Mouse (Mus musculus) forebrain, embryonic 14.5 days (tissue): ENCODE results near the gene Dync1i1. TPM values are rescaled to one million over a fixed set of nuclear protein-coding genes. Genes with fewer than 3 reads are reported as not detected.
A peak's percentile ranks its signal among the peaks of the same experiment; 100 is the strongest.

ENCODE experiments used
- ATAC-seq: fragments of 200-750 bp; cut with Nextera tagmentation; 2 replicates; pipeline ENCODE4 v1.8.0; 2017; ENCODE audit warnings: mild to moderate bottlenecking, moderate library complexity
- DNase-seq: peaks from one replicate; pipeline ENCODE4 v3.0.0-alpha.2; 2015; ENCODE audit warnings: low spot score
- H3K27ac ChIP-seq: fragments of 300-500 bp; sonication (generic); 2 replicates; pipeline ENCODE4 v1.5.1; 2014; ENCODE audit warnings: low read depth, mild to moderate bottlenecking, control low read depth, low read length, moderate library complexity
- H3K27me3 ChIP-seq: fragments of 300-500 bp; sonication (generic); replicated peaks from 2 replicates; pipeline ENCODE4 v1.6.1; 2014; ENCODE audit warnings: low read length, control low read depth, mixed read lengths; ENCODE audit not compliant: control insufficient read depth, insufficient read depth
- H3K36me3 ChIP-seq: fragments of 300-500 bp; sonication (generic); 2 replicates; pipeline ENCODE4 v1.6.1; 2014; ENCODE audit warnings: low read length, control low read depth; ENCODE audit not compliant: control insufficient read depth, insufficient read depth
- H3K4me1 ChIP-seq: fragments of 300-500 bp; sonication (generic); 2 replicates; pipeline ENCODE4 v1.6.1; 2014; ENCODE audit warnings: antibody characterized with exemption, low read length, control low read depth; ENCODE audit not compliant: control insufficient read depth, insufficient read depth
- H3K4me2 ChIP-seq: fragments of 300-500 bp; sonication (generic); 2 replicates; pipeline ENCODE4 v1.6.1; 2014; ENCODE audit warnings: mild to moderate bottlenecking, control low read depth, low read length
- H3K4me3 ChIP-seq: fragments of 300-500 bp; sonication (generic); 2 replicates; pipeline ENCODE4 v1.5.1; 2014; ENCODE audit warnings: low read depth, low read length, control low read depth
- H3K9ac ChIP-seq: fragments of 300-500 bp; sonication (generic); 2 replicates; pipeline ENCODE4 v1.6.1; 2014; ENCODE audit warnings: mild to moderate bottlenecking, low read length, control low read depth, moderate library complexity
- H3K9me3 ChIP-seq: fragments of 300-500 bp; sonication (generic); replicated peaks from 2 replicates; pipeline ENCODE4 v1.6.1; 2016; ENCODE audit warnings: low read length, control low read depth, mixed read lengths; ENCODE audit not compliant: control insufficient read depth
- WGBS: fragments of 180-500 bp; shearing (Covaris S2); extraction: QIAGEN DNeasy Blood & Tissue Kit; methylation state at CpG from one replicate; pipeline ENCODE4 v1.1.7; 2014; 5-methylcytosine and 5-hydroxymethylcytosine counted together
- polyA plus RNA-seq: library from polyadenylated mRNA; unstranded; fragments of >200 nt; fragmentation: Nextera tagmentation; extraction: Ambion mirVana; gene quantifications from 2 replicates; pipeline ENCODE4 v1.2.1, GENCODE M21; 2014

Gene Dync1i1
- polyA plus RNA-seq, 1 experiment from 2014 or later = 56.0 TPM

DNA sequence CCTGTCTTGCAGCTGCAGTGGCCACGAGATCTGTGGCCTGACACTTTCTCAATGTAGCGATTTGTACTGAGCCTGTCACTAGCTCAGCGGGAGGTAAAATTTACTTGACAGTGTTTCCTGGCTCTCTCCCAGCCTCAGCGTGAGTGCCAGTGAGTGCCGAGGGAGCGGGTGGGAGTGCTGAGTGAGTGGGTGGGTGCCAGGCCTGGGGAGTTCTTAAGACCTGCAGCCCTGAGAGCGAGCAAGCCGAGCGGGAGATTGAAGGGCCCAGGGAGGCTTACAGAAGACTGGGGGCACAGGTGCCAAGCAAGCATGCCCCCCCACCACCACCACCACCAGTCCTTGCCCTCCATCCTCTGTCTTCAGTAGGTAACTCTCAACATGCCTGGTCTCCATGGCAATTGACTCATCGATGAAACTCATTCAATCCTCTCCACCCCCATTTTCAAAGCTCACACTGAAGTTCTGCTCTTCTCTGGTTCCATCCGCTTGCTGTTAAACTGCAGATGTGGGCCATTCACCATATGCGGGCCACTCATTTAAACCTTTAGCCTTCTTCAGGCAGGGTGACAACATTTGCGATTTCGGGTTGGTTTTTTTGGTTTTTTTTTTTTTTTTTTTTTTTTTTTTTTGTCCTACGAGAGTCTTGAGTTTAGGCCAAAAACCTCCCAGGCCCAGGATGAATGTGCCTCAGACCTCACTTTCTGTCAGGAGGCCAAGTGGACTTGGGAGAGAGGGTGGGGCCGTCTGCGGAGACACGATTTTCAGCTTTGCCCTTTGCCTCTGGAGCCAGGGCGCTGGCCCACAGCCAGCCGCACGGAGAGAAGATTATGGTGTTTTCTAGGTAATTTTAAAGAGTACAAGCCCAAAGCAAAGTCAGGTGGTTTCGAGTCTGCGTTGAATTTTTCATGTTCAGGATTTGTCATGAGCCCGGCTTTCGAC, 266.6 kb downstream of the Dync1i1 start:
- DNase-seq (peak; percentile 88), ATAC-seq (peak; percentile 78)
- no peaks in the 10 kb centered on the region for H3K9me3 ChIP-seq
- no peaks in the 10 kb centered on the region for H3K36me3 ChIP-seq
- H3K27me3 ChIP-seq = no peaks in the 10 kb centered on the region
- 20% methylated on average over 25 of the region's 25 CpGs for WGBS
- no peak overlapping the region for H3K9ac ChIP-seq
- H3K4me2 ChIP-seq = peak overlapping the region; percentile 43
- no peak overlapping the region for H3K4me3 ChIP-seq
- peaks cover 27% of the 10 kb centered on the region for H3K4me1 ChIP-seq
- H3K27ac ChIP-seq = peak overlapping the region; percentile 81

- H3K4me1 ChIP-seq = peaks cover 27% of the 10 kb centered on the region
- no peaks in the 10 kb centered on the region for H3K9me3 ChIP-seq
- H3K4me2 ChIP-seq = peak overlapping the region; percentile 43; the same call in 1 of the 2 replicates
- DNase-seq = peak; percentile 85
- no peaks in the 10 kb centered on the region for H3K36me3 ChIP-seq
- 7% methylated on average over 7 of the region's 7 CpGs for WGBS
- H3K27me3 ChIP-seq = no peaks in the 10 kb centered on the region
- H3K9ac ChIP-seq = no peak overlapping the region
- H3K4me3 ChIP-seq = no peak overlapping the region
- H3K27ac ChIP-seq = no peak overlapping the region
- ATAC-seq = peak; percentile 75
These were observed 267.6 kb downstream of the Dync1i1 start for GRCm38 (mm10) chr6:5993056-5993455.

DNA sequence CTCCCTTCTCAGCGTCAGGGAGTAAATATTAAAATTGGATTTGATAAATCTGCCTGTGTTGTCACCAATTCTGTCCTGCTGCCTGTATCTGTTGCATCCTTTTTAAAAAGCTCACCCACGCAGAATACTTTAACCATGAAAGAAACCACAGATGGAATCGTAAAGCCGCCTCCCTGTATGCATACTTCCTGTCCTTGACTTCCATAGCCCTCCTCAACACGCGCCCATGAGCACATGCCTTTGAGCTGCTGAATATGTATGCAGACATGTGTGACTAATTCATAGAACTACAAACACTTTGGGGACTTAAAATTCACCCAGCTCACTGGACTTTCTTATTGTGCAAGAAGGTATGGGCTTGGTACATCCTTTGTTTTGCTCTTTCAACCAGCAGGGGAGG, 272.1 kb downstream of the Dync1i1 start:
- no peaks in the 10 kb centered on the region for H3K27me3 ChIP-seq
- H3K4me2 ChIP-seq = no peak overlapping the region
- ATAC-seq = no peak

DNA sequence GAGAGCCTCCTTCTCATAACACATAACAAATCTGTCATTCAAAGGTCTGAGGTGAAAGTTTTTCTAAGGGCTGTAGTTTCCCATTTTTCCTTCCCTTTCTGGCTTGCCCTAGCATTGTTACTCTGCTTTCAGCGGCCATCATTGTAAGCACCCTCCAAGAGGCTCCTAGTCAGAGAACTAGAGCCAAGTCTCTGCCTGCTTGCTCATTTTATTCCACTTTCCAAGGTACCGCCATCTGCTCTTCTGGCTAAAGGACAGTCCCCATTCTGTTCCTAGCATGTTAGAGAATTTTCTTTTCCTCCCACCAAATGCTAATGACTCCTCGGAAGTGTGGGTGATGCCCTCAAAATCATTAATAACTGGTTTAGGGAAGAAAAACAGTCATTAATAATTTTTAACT, 276.6 kb downstream of the Dync1i1 start:
- H3K9ac ChIP-seq = no peak overlapping the region
- H3K4me2 ChIP-seq = no peak overlapping the region
- H3K36me3 ChIP-seq = no peaks in the 10 kb centered on the region
- WGBS = 48% methylated on average over 3 of the region's 3 CpGs
- DNase-seq = peak; percentile 59
- H3K27ac ChIP-seq = no peak overlapping the region
- peaks cover 7% of the 10 kb centered on the region; the same call in 1 of the 2 replicates for H3K4me1 ChIP-seq
- no peak overlapping the region for H3K4me3 ChIP-seq
- ATAC-seq = no peak
- H3K27me3 ChIP-seq = no peaks in the 10 kb centered on the region
- no peaks in the 10 kb centered on the region for H3K9me3 ChIP-seq

More for the DNA sequence above, 272.1 kb downstream of the Dync1i1 start:
- WGBS = 62% methylated on average over 6 of the region's 6 CpGs
- Histone ChIP-seq H3K36me3 (no peaks in the 10 kb centered on the region), H3K27ac (no peak overlapping the region), H3K9ac (no peak overlapping the region), H3K4me1 (peaks cover 11% of the 10 kb centered on the region; the same call in 1 of the 2 replicates), H3K4me3 (no peak overlapping the region), H3K9me3 (no peaks in the 10 kb centered on the region)
- DNase-seq = no peak

DNA sequence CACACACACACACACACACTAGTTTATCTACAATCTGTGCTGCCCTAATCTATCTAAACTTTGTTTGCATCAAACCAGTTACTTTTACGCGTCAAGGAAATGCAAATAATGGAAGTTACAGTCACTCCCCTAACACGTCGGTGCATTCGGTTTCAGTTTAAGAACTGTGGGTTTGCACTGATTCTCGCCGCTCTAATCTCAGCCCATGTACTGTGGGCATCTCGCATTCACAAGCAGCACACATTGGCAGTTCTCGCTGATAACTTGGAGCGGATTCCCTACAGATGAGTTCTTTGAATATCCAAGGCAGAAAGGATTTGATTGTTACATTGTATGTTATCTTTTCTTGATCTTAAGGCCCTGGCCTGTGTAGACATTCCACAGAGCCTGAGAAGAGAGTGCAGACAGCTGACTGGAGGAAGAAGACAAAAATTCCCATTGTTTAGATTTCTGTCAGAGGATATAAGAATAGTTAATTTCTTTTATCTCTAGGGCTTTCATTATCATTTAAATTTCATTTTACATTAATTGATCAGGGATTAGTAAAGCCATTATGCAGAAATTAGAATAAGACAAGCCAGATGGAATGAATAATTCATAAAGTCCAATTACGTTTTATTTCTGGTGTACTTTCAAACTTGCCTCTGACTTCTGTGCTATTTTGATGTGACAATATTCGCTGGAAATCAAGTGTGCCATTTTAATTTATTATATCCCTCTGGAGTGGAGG, 279.5 kb downstream of the Dync1i1 start:
- Histone ChIP-seq H3K9ac (no peak overlapping the region; the same call in 1 of the 2 replicates), H3K4me3 (no peak overlapping the region), H3K27me3 (no peaks in the 10 kb centered on the region), H3K36me3 (no peaks in the 10 kb centered on the region), H3K27ac (no peak overlapping the region; the same call in 1 of the 2 replicates), H3K9me3 (no peaks in the 10 kb centered on the region), H3K4me1 (peaks cover 7% of the 10 kb centered on the region; the same call in 1 of the 2 replicates), H3K4me2 (peak overlapping the region; percentile 93)
- DNase-seq (peak; percentile 61), ATAC-seq (peak; percentile 37)
- 28% methylated on average over 12 of the region's 12 CpGs for WGBS

DNA sequence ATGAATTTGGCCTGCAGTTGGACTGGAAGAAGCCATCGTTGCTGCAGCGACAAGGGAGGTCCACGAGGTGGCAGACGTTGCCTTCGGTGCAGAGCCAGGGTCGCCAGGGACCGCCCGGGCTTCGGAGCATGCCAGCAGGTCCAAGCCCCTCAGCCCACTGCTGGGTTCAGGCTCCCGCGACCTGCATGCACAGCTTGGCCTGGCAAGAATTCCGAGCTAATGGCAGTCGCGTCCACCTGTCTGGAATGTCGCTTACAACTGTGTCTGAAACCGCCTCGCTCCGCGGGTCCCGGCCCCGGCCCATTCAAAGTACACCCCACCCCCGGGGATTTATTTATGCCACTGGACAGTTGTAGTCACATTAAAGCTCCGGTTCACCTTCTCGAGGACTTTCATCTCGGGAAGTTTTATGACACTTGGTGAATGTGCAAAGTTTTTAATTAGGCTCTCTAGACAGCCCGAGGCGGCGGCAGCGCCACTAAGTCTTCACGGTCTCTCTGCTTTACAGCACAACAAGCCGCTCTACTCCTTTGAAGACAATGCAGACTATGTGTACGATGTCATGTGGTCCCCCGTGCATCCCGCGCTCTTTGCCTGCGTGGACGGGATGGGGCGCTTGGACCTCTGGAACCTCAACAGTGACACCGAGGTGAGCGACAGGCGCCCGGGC, 280.5 kb downstream of the Dync1i1 start:
- WGBS = 2% methylated on average over 42 of the region's 42 CpGs
- ATAC-seq = peak; percentile 95

DNA sequence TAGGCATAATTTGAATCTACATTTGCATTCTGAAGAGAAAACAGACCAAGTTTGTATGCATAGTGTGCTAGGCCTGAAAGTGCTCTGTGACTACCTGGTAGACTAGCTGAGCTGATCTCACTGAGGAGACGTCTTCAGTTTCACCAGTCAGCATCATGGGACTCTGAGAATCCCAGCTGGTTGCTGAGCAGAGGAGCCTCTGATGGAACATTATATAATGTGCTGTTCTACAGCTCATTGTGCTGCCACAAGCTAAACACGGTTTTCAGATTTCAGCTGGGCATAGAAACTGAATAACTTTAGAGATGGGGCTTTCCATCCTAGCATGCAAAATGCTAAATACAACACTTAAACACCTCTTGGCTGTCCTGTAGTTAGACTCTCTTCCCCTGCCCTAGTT, 285.9 kb downstream of the Dync1i1 start:
- Histone ChIP-seq H3K36me3 (no peaks in the 10 kb centered on the region), H3K4me3 (no peak overlapping the region), H3K4me2 (no peak overlapping the region), H3K27ac (no peak overlapping the region), H3K4me1 (no peaks in the 10 kb centered on the region; the same call in 1 of the 2 replicates), H3K9ac (no peak overlapping the region), H3K9me3 (no peaks in the 10 kb centered on the region), H3K27me3 (no peaks in the 10 kb centered on the region)
- ATAC-seq (no peak), DNase-seq (no peak)
- 84% methylated on average over 2 of the region's 2 CpGs for WGBS

More for the DNA sequence above, 280.5 kb downstream of the Dync1i1 start:
- DNase-seq = peak; percentile 92
- H3K9me3 ChIP-seq = no peaks in the 10 kb centered on the region
- no peaks in the 10 kb centered on the region for H3K27me3 ChIP-seq
- H3K4me3 ChIP-seq = peak overlapping the region; percentile 50
- peaks cover 7% of the 10 kb centered on the region; the same call in 1 of the 2 replicates for H3K4me1 ChIP-seq
- peak overlapping the region; percentile 93 for H3K4me2 ChIP-seq
- H3K9ac ChIP-seq = peak overlapping the region; percentile 66
- H3K27ac ChIP-seq = peak overlapping the region; percentile 65; the same call in 1 of the 2 replicates
- H3K36me3 ChIP-seq = no peaks in the 10 kb centered on the region

- DNase-seq = peak; percentile 59
- no peak for ATAC-seq
- Histone ChIP-seq H3K27me3 (no peaks in the 10 kb centered on the region), H3K27ac (no peak overlapping the region), H3K4me3 (no peak overlapping the region), H3K4me1 (no peaks in the 10 kb centered on the region; the same call in 1 of the 2 replicates), H3K4me2 (0 out of 2 replicates have a peak overlapping the region, but pooled peaks have one; percentile 3), H3K36me3 (no peaks in the 10 kb centered on the region), H3K9ac (no peak overlapping the region), H3K9me3 (no peaks in the 10 kb centered on the region)
- WGBS = 48% methylated on average over 15 of the region's 15 CpGs
These were observed 290.2 kb downstream of the Dync1i1 start for GRCm38 (mm10) chr6:6015616-6016015.
